Mouse (Mus musculus): ENCODE results near the gene Tssc4.

GRCm38 (mm10) chr7:143095554-143095907 is 26.5 kb downstream of the Tssc4 start:
- TF ChIP-seq CTCF (conservative IDR thresholded peaks at IDR 0.05 in 1 of 2, IDR thresholded peaks at IDR 0.05 in 1 of 2; ENCODE audit: low read depth in 2 of 2, low read length in 2 of 2) (no peak), ZMIZ1 (IDR thresholded peaks at IDR 0.05; ENCODE audit: low read depth, low read length) (no peak), UBTF (IDR thresholded peaks at IDR 0.05; ENCODE audit: low read depth, low read length) (no peak), POLR2A (IDR thresholded peaks at IDR 0.05; ENCODE audit: low read depth, low read length) (no peak), EP300 (IDR thresholded peaks at IDR 0.05; ENCODE audit: low read length) (no peak), MYC (IDR thresholded peaks at IDR 0.05; ENCODE audit: low read depth, low read length) (no peak), E2F4 (IDR thresholded peaks at IDR 0.05; ENCODE audit: insufficient replicate concordance, low read depth, low read length) (no peak), GABPA (IDR thresholded peaks at IDR 0.05; ENCODE audit: insufficient replicate concordance, low read depth, low read length) (no peak), ZC3H11A (IDR thresholded peaks at IDR 0.05; ENCODE audit: low read depth, low read length) (no peak), USF1 (IDR thresholded peaks at IDR 0.05; ENCODE audit: low read depth, low read length) (no peak)
